Mouse (Mus musculus) embryonic facial prominence, embryonic 13.5 days (tissue): ENCODE measurements around the gene Mgmt. TPM values are rescaled to one million over a fixed set of nuclear protein-coding genes. Genes with fewer than 3 reads are reported as not detected.

Experiments used
- ATAC-seq: fragments of 200-750 bp; cut with Nextera tagmentation; 2 replicates; pipeline ENCODE4 v1.8.0; 2017; ENCODE audit warnings: low read depth; ENCODE audit not compliant: insufficient number of reproducible peaks, insufficient read depth, low FRiP score, low TSS enrichment
- H3K27ac ChIP-seq: fragments of 300-500 bp; sonication (generic); 2 replicates; pipeline ENCODE4 v1.5.1; 2015; ENCODE audit warnings: moderate library complexity, mild to moderate bottlenecking, inconsistent platforms
- H3K27me3 ChIP-seq: fragments of 300-500 bp; sonication (generic); 2 replicates; pipeline ENCODE4 v1.6.1; 2015; ENCODE audit warnings: mild to moderate bottlenecking, inconsistent platforms
- H3K36me3 ChIP-seq: fragments of 300-500 bp; sonication (generic); 2 replicates; pipeline ENCODE4 v1.6.1; 2015; ENCODE audit warnings: mild to moderate bottlenecking, inconsistent platforms
- H3K4me1 ChIP-seq: fragments of 300-500 bp; sonication (generic); 2 replicates; pipeline ENCODE4 v1.6.1; 2015; ENCODE audit warnings: inconsistent platforms
- H3K4me2 ChIP-seq: fragments of 300-500 bp; sonication (generic); 2 replicates; pipeline ENCODE4 v1.6.1; 2015; ENCODE audit warnings: moderate library complexity, mild to moderate bottlenecking, inconsistent platforms
- H3K4me3 ChIP-seq: fragments of 300-500 bp; sonication (generic); 2 replicates; pipeline ENCODE4 v1.5.1; 2015; ENCODE audit warnings: mild to moderate bottlenecking, inconsistent platforms
- H3K9ac ChIP-seq: fragments of 300-500 bp; sonication (generic); 2 replicates; pipeline ENCODE4 v1.6.1; 2015; ENCODE audit warnings: mild to moderate bottlenecking, inconsistent platforms
- H3K9me3 ChIP-seq: fragments of 300-500 bp; sonication (generic); 2 replicates; pipeline ENCODE4 v1.6.1; 2016; ENCODE audit warnings: inconsistent platforms
- WGBS: fragments of 180-500 bp; shearing (Covaris S2); methylation state at CpG from one replicate; pipeline ENCODE4 v1.1.7; 2015; ENCODE audit warnings: mixed read lengths; 5-methylcytosine and 5-hydroxymethylcytosine counted together
- polyA plus RNA-seq: library from polyadenylated mRNA; unstranded; fragments of >200 nt; fragmentation: Nextera tagmentation; extraction: Ambion mirVana; gene quantifications from 2 replicates; pipeline ENCODE4 v1.2.1, GENCODE M21; 2015

Gene Mgmt
- polyA plus RNA-seq, 1 experiment from 2014 or later = 7.1 TPM

- ATAC-seq = no peak
- 91% methylated on average over 4 of the region's 4 CpGs for WGBS
- H3K4me3 ChIP-seq = no peak overlapping the region
- no peak overlapping the region for H3K9ac ChIP-seq
- H3K27ac ChIP-seq = no peak overlapping the region
- peaks cover 10% of the 10 kb centered on the region; the same call in 1 of the 2 replicates for H3K4me1 ChIP-seq
- H3K36me3 ChIP-seq = no peaks in the 10 kb centered on the region
- peaks cover 20% of the 10 kb centered on the region for H3K27me3 ChIP-seq
- no peak overlapping the region for H3K4me2 ChIP-seq
- H3K9me3 ChIP-seq = no peaks in the 10 kb centered on the region
Observed at GRCm38 (mm10) chr7:136865876-136866275, 28.5 kb upstream of the Mgmt start.

GRCm38 (mm10) chr7:136866535-136866934, 27.9 kb upstream of the Mgmt start:
- Histone ChIP-seq H3K4me2 (no peak overlapping the region), H3K36me3 (no peaks in the 10 kb centered on the region), H3K9ac (no peak overlapping the region), H3K4me1 (peaks cover 13% of the 10 kb centered on the region), H3K27me3 (peaks cover 25% of the 10 kb centered on the region), H3K9me3 (no peaks in the 10 kb centered on the region), H3K27ac (no peak overlapping the region), H3K4me3 (no peak overlapping the region)
- no peak for ATAC-seq
- WGBS = 79% methylated on average over 4 of the region's 4 CpGs

DNA sequence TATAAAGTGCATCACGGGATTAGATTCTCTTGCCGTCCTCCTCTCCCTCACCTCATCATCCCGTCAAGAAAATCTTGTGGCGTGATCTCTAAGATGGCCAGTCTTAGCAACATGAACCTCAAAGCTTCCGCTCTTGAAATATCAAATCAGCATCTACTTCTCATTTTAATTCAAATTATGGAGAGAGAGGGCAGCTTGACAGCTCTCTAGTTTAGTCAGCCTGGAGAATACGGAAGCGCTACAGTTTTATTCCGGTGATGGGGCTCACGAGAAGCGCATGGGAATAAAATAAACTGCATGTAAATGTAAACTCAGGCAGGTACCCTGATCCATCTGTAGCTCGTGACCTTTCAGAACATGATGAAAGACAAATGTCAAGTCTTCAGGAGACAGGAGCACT, 22.9 kb upstream of the Mgmt start:
- Histone ChIP-seq H3K27me3 (peaks cover 17% of the 10 kb centered on the region), H3K9ac (no peak overlapping the region), H3K4me1 (peaks cover 10% of the 10 kb centered on the region), H3K4me2 (peak overlapping the region; percentile 34), H3K36me3 (no peaks in the 10 kb centered on the region), H3K4me3 (no peak overlapping the region), H3K9me3 (no peaks in the 10 kb centered on the region), H3K27ac (no peak overlapping the region)
- ATAC-seq = no peak
- 37% methylated on average over 11 of the region's 11 CpGs for WGBS

DNA sequence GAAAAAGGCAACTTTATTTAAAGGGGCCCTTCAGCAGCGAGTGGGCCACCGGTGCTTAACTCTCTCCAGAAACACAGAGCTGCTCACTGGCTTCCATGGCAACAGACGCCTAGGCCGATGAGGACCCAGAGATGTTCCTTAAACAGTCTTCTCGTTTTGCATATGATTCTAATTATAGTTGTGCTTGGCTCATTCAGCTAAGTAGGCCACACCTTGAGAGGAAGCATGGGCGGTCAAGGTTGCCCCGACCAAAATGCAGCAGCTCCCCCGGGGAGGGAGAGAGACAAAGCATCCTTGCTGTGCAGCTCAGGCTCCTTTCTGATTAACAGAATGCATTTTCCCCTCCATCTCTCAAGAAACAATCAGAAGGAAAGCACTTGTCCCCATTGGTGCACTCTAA, 22.4 kb upstream of the Mgmt start:
- peaks cover 12% of the 10 kb centered on the region for H3K27me3 ChIP-seq
- no peaks in the 10 kb centered on the region for H3K36me3 ChIP-seq
- WGBS = 13% methylated on average over 8 of the region's 8 CpGs
- peaks cover 10% of the 10 kb centered on the region for H3K4me1 ChIP-seq
- ATAC-seq = no peak
- H3K9ac ChIP-seq = no peak overlapping the region
- H3K27ac ChIP-seq = no peak overlapping the region
- no peaks in the 10 kb centered on the region for H3K9me3 ChIP-seq
- H3K4me3 ChIP-seq = no peak overlapping the region
- H3K4me2 ChIP-seq = peak overlapping the region; percentile 34

DNA sequence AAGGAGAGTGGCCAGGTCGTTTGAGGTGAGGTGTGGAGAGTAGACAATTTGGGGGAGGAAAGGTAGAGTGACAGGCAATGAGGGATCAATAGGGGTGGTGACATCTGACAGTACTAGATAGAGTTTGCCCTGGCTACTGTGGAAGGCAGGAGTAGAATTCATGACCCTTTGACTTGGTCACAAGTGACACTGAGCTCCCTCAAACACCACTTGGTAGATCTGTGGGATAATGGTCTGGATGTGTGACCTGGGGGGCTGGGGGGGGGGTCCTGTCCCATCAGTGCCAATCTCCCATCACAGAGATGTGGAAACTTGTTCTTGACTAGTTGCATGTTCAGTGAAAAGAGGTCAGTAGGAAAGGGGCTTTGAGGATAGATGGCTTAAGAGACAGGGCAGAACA, 20.0 kb upstream of the Mgmt start:
- peaks cover 10% of the 10 kb centered on the region for H3K4me1 ChIP-seq

DNA sequence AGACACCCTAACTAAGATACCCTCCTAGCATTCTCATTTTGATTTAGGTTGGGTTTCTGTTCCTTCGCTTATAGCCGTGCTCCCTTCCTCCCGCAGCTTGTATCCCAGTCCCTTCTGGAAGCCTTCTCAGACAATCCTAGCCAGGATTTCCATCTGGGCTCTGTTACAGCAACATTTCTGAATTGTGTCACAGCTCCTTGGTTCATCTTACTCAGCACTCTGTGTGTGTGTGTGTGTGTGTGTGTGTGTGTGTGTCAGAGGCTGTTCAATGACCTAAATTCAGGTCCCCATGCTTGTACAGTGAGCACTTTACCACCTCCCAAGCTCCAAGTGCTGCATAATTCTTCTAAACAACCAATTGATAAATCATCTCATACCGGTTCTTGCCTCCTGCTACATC, 14.0 kb upstream of the Mgmt start:
- 83% methylated on average over 4 of the region's 4 CpGs for WGBS
- ATAC-seq = no peak
- Histone ChIP-seq H3K4me2 (no peak overlapping the region), H3K9me3 (no peaks in the 10 kb centered on the region), H3K36me3 (no peaks in the 10 kb centered on the region), H3K4me3 (no peak overlapping the region), H3K9ac (no peak overlapping the region), H3K27ac (no peak overlapping the region), H3K4me1 (no peaks in the 10 kb centered on the region), H3K27me3 (no peaks in the 10 kb centered on the region)

More for the DNA sequence above, 20.0 kb upstream of the Mgmt start:
- ATAC-seq = no peak
- Histone ChIP-seq H3K4me2 (no peak overlapping the region), H3K27ac (no peak overlapping the region), H3K27me3 (peaks cover 12% of the 10 kb centered on the region), H3K9me3 (no peaks in the 10 kb centered on the region), H3K4me3 (no peak overlapping the region), H3K36me3 (no peaks in the 10 kb centered on the region), H3K9ac (no peak overlapping the region)
- 34% methylated on average over 1 of the region's 1 CpGs for WGBS

DNA sequence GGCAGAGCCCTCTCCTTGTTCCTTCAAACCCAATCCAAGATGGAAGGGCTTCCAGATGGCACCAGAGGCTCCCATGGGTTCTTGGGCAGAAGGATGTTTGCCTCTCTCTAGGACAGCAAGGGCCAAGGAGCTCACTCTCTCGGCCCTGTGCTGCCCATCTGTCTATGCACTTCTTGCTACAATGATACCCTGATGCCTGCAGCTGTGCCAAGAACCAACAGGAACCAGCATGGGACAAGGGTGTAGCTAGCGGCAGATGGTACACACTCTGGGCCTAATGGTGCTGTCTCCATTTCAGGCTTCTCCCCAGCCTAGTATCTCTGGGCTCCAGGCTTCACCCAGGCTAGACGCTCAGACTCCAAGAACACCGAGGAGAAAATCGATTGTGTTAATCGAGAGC, 6.3 kb upstream of the Mgmt start:
- no peak for ATAC-seq
- no peaks in the 10 kb centered on the region for H3K36me3 ChIP-seq
- no peaks in the 10 kb centered on the region for H3K4me1 ChIP-seq
- H3K27ac ChIP-seq = no peak overlapping the region
- H3K9ac ChIP-seq = no peak overlapping the region
- H3K4me3 ChIP-seq = no peak overlapping the region
- 85% methylated on average over 6 of the region's 6 CpGs for WGBS
- no peaks in the 10 kb centered on the region for H3K27me3 ChIP-seq
- no peak overlapping the region for H3K4me2 ChIP-seq
- H3K9me3 ChIP-seq = no peaks in the 10 kb centered on the region

DNA sequence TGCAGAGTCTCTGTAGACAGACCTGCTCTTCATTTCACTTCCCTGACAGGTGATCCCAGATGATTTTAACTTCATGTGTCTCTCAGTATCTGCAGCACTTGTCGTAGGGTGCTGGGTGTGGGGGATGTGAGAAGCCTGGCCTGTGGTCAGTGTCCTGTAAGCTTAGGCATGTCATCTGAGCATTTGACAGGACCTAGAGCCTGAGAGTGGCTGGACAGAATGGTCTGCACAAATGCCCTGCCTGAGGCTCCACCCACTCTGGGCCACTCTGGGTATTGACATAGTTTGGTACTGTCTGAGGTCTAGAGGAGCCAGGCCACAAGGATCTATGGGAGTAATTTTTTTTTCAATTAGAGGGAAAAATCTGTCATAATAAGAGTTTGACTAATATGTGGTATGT, 942 bp downstream of the Mgmt start:
- peak overlapping the region; percentile 66; the same call in 1 of the 2 replicates for H3K4me2 ChIP-seq
- H3K4me3 ChIP-seq = no peak overlapping the region
- ATAC-seq = no peak
- no peaks in the 10 kb centered on the region for H3K27me3 ChIP-seq
- no peak overlapping the region for H3K9ac ChIP-seq
- peaks cover 14% of the 10 kb centered on the region for H3K4me1 ChIP-seq
- no peaks in the 10 kb centered on the region for H3K36me3 ChIP-seq
- 94% methylated on average over 1 of the region's 1 CpGs for WGBS
- no peak overlapping the region for H3K27ac ChIP-seq
- H3K9me3 ChIP-seq = no peaks in the 10 kb centered on the region

- no peak overlapping the region for H3K4me2 ChIP-seq
- no peaks in the 10 kb centered on the region for H3K36me3 ChIP-seq
- ATAC-seq = no peak
- no peak overlapping the region for H3K27ac ChIP-seq
- no peak overlapping the region for H3K9ac ChIP-seq
- WGBS = 94% methylated on average over 7 of the region's 7 CpGs
- H3K9me3 ChIP-seq = no peaks in the 10 kb centered on the region
- H3K27me3 ChIP-seq = no peaks in the 10 kb centered on the region
- no peak overlapping the region for H3K4me3 ChIP-seq
- peaks cover 14% of the 10 kb centered on the region for H3K4me1 ChIP-seq
Observed at GRCm38 (mm10) chr7:136895851-136896250, 1.4 kb downstream of the Mgmt start.

GRCm38 (mm10) chr7:136897481-136897880, 3.1 kb downstream of the Mgmt start:
- no peak for ATAC-seq
- no peaks in the 10 kb centered on the region for H3K9me3 ChIP-seq
- H3K27me3 ChIP-seq = no peaks in the 10 kb centered on the region
- no peak overlapping the region for H3K4me3 ChIP-seq
- no peak overlapping the region for H3K27ac ChIP-seq
- H3K4me2 ChIP-seq = no peak overlapping the region
- no peaks in the 10 kb centered on the region for H3K36me3 ChIP-seq
- no peak overlapping the region for H3K9ac ChIP-seq
- 40% methylated on average over 1 of the region's 1 CpGs for WGBS
- peaks cover 14% of the 10 kb centered on the region for H3K4me1 ChIP-seq

- H3K4me1 ChIP-seq = peaks cover 14% of the 10 kb centered on the region
- H3K9ac ChIP-seq = no peak overlapping the region
- H3K27me3 ChIP-seq = no peaks in the 10 kb centered on the region
- H3K27ac ChIP-seq = no peak overlapping the region
- H3K4me3 ChIP-seq = no peak overlapping the region
- WGBS = 80% methylated on average over 4 of the region's 4 CpGs
- ATAC-seq = no peak
- no peak overlapping the region for H3K4me2 ChIP-seq
- no peaks in the 10 kb centered on the region for H3K36me3 ChIP-seq
- no peaks in the 10 kb centered on the region for H3K9me3 ChIP-seq
Observed at GRCm38 (mm10) chr7:136898005-136898404, 3.6 kb downstream of the Mgmt start.

DNA sequence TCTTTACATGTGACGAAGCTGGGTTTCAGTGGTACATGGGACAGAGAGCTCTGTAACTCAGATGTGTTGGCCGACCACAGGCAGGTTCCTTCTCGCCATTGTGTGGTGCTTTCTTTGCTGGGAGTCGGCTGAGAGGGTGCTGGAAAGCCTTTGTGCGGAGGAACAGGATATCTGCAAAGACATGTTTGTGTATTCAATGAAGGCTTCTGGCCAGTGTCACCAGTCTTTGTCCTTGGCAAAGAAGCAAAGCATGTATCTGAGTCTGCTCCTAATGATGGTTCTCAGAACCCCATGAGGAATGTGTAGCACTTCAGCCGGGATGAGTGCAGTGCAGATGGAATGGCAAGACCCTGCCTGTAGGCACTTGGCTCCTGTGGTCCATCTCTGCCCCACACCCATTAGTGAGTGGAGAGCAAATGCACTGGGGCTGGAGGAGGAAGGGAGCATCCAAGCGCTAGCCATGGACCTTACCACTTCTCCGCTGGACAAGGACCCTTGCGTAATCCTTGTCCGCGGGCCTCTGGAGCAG, 14.3 kb downstream of the Mgmt start:
- Histone ChIP-seq H3K27me3 (no peaks in the 10 kb centered on the region), H3K4me3 (no peak overlapping the region), H3K4me1 (peaks cover 9% of the 10 kb centered on the region), H3K27ac (no peak overlapping the region), H3K9me3 (0 out of 2 replicates have a peak, but pooled peaks cover 3% of the 10 kb centered on the region), H3K9ac (no peak overlapping the region), H3K36me3 (no peaks in the 10 kb centered on the region), H3K4me2 (no peak overlapping the region)
- 94% methylated on average over 11 of the region's 11 CpGs for WGBS
- ATAC-seq = no peak
